Mouse (Mus musculus) thymus, adult 2 months (tissue): ENCODE data around the gene Actr3. TPM values are rescaled to one million over a fixed set of nuclear protein-coding genes. Genes with fewer than 3 reads are reported as not detected.

Experiments
- DNase-seq: peaks from one replicate; pipeline ENCODE4 v3.0.0; 2021
- H3K27ac ChIP-seq: fragments of 200-500 bp; 2 replicates; pipeline ENCODE4 v1.5.1; 2012; ENCODE audit warnings: low read length, control low read depth; ENCODE audit not compliant: control insufficient read depth, insufficient read depth
- H3K27me3 ChIP-seq: fragments of 200-500 bp; 2 replicates; pipeline ENCODE4 v1.6.1; 2012; ENCODE audit warnings: mild to moderate bottlenecking, low read length, moderate library complexity, mixed read lengths; ENCODE audit not compliant: control insufficient read depth, insufficient read depth
- H3K36me3 ChIP-seq: fragments of 200-500 bp; 2 replicates; pipeline ENCODE4 v1.6.1; 2012; ENCODE audit warnings: mild to moderate bottlenecking, low read length, moderate library complexity; ENCODE audit not compliant: control insufficient read depth, insufficient read depth
- H3K4me1 ChIP-seq: fragments of 200-500 bp; replicated peaks from 2 replicates; pipeline ENCODE4 v1.6.1; 2012; ENCODE audit warnings: low read length; ENCODE audit not compliant: control insufficient read depth, insufficient read depth
- H3K4me3 ChIP-seq: fragments of 200-500 bp; 2 replicates; pipeline ENCODE4 v1.5.1; 2012; ENCODE audit warnings: mild to moderate bottlenecking, low read length, control low read depth, moderate library complexity; ENCODE audit not compliant: control insufficient read depth, insufficient read depth
- CTCF ChIP-seq: fragments of 200-500 bp; IDR thresholded peaks from 2 replicates; pipeline ENCODE4 v1.5.1; 2012; ENCODE audit warnings: mild to moderate bottlenecking, control low read depth, low read length, moderate library complexity, borderline replicate concordance; ENCODE audit not compliant: control insufficient read depth, poor library complexity, insufficient read depth; ENCODE audit errors: extremely low read depth
- POLR2A ChIP-seq: fragments of 200-500 bp; IDR thresholded peaks from 2 replicates; pipeline ENCODE4 v1.6.1; 2012; ENCODE audit warnings: mild to moderate bottlenecking, low read length, control low read depth, moderate library complexity; ENCODE audit not compliant: control insufficient read depth, poor library complexity, insufficient read depth; ENCODE audit errors: extremely low read depth
- WGBS: fragments of 180-500 bp; shearing (Covaris S2); methylation state at CpG from one replicate; pipeline ENCODE4 v1.1.7; 2018; 5-methylcytosine and 5-hydroxymethylcytosine counted together
- polyA plus RNA-seq: library from polyadenylated mRNA; depleted of rRNA; stranded (reverse); fragments of >200 nt; gene quantifications from 2 replicates; pipeline ENCODE4 v1.2.3, GENCODE M21; 2012

The Actr3 gene
- polyA plus RNA-seq, 1 experiment = 128 TPM

GRCm38 (mm10) chr1:125430737-125431136 is 4.8 kb downstream of the Actr3 start:
- no peak for DNase-seq
- no peak overlapping the region for H3K27ac ChIP-seq
- peaks cover 10% of the 10 kb centered on the region; the same call in 1 of the 2 replicates for H3K36me3 ChIP-seq
- H3K4me3 ChIP-seq = no peak overlapping the region
- TF ChIP-seq CTCF (no peak), POLR2A (no peak)
- H3K4me1 ChIP-seq = peaks cover 12% of the 10 kb centered on the region
- WGBS = 18% methylated on average over 7 of the region's 7 CpGs
- H3K27me3 ChIP-seq = no peaks in the 10 kb centered on the region

DNA sequence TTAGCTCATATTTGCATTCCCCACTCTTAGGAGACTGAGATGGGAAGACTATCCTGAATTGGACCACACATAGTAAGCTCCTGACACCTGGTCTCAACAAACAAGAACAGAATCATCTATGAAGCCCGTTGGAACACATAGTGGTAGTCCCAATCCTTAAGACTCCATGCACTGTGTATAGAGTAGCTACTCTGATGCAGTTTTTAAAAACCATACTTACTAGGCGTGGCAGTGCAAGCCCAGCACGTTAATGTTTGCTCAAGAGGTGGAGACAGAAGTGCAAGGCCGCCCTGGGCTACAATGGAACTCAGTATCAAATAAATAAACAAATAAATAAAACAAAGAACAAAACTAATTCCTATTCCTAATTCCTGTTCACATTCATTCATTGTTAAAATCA is 5.5 kb downstream of the Actr3 start:
- Histone ChIP-seq H3K27ac (no peak overlapping the region), H3K4me3 (no peak overlapping the region)

GRCm38 (mm10) chr1:125428315-125428714 is 7.2 kb downstream of the Actr3 start:
- Histone ChIP-seq H3K4me3 (no peak overlapping the region), H3K4me1 (peaks cover 12% of the 10 kb centered on the region), H3K27me3 (no peaks in the 10 kb centered on the region), H3K36me3 (peaks cover 10% of the 10 kb centered on the region; the same call in 1 of the 2 replicates), H3K27ac (no peak overlapping the region)
- DNase-seq = no peak
- no peak for TF ChIP-seq CTCF
- 77% methylated on average over 2 of the region's 2 CpGs for WGBS

More for the DNA sequence above, 5.5 kb downstream of the Actr3 start:
- TF ChIP-seq CTCF (no peak), POLR2A (no peak)
- H3K4me1 ChIP-seq = peaks cover 12% of the 10 kb centered on the region
- H3K27me3 ChIP-seq = no peaks in the 10 kb centered on the region
- H3K36me3 ChIP-seq = peaks cover 10% of the 10 kb centered on the region; the same call in 1 of the 2 replicates
- DNase-seq = no peak
- 82% methylated on average over 4 of the region's 4 CpGs for WGBS

DNA sequence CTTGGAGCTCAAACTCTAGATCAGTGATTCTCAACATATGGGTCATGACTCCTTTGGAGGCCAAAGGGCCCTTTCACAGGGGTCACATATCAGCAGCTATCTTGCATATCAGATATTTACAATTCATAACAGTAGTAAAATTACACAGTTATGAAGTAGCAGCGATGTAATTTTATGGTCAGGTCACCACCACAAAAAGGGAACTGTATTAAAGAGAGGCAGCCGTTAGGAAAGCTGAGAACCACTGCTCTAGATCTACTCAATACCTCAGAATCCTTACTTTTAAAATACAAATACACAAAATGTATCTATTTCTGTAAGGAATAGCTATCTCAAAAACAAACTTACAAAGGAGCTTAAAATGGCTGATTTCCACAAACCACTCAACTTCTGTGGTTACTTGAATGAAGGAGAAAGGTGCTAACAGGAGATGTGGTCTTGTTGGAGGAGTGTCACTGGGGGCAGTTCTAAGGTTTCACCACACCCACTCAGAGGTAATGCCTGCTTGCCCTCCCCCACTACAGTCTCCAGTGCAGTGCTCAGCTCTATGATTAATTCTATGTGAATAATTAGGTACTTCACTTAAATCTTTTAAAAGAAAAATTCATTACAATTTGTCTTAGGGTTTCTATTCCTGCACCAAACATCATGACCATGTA is 9.0 kb downstream of the Actr3 start:
- peaks cover 8% of the 10 kb centered on the region; the same call in 1 of the 2 replicates for H3K36me3 ChIP-seq
- no peak overlapping the region for H3K27ac ChIP-seq
- no peak for DNase-seq
- no peak overlapping the region for H3K4me3 ChIP-seq
- peaks cover 7% of the 10 kb centered on the region for H3K4me1 ChIP-seq
- no peak for TF ChIP-seq POLR2A
- TF ChIP-seq CTCF = no peak
- no peaks in the 10 kb centered on the region for H3K27me3 ChIP-seq
- WGBS = 16% methylated on average over 2 of the region's 2 CpGs

GRCm38 (mm10) chr1:125419906-125420305 is 15.6 kb downstream of the Actr3 start:
- Histone ChIP-seq H3K36me3 (peaks cover 24% of the 10 kb centered on the region), H3K27ac (no peak overlapping the region), H3K4me1 (no peaks in the 10 kb centered on the region), H3K27me3 (no peaks in the 10 kb centered on the region), H3K4me3 (no peak overlapping the region)
- WGBS = 46% methylated on average over 2 of the region's 2 CpGs
- TF ChIP-seq CTCF = no peak
- no peak for TF ChIP-seq POLR2A
- DNase-seq = no peak

GRCm38 (mm10) chr1:125418732-125419131 is 16.8 kb downstream of the Actr3 start:
- 98% methylated on average over 4 of the region's 4 CpGs for WGBS
- Histone ChIP-seq H3K4me1 (no peaks in the 10 kb centered on the region), H3K27me3 (no peaks in the 10 kb centered on the region), H3K36me3 (peaks cover 28% of the 10 kb centered on the region), H3K4me3 (no peak overlapping the region), H3K27ac (no peak overlapping the region)
- TF ChIP-seq CTCF (no peak), POLR2A (no peak)
- DNase-seq = no peak

GRCm38 (mm10) chr1:125407220-125407619 is 28.3 kb downstream of the Actr3 start:
- no peak for TF ChIP-seq POLR2A
- no peak for TF ChIP-seq CTCF
- Histone ChIP-seq H3K4me3 (no peak overlapping the region), H3K27me3 (no peaks in the 10 kb centered on the region), H3K27ac (no peak overlapping the region), H3K4me1 (no peaks in the 10 kb centered on the region), H3K36me3 (peaks cover 73% of the 10 kb centered on the region)
- WGBS = over 99% methylated on average over 6 of the region's 6 CpGs
- no peak for DNase-seq
